In genomic region chr17:86096875-86097274, GRCm38 (mm10) we compare ENCODE assay signal across 26 mouse cellular contexts. TPM values are rescaled to one million over a fixed set of nuclear protein-coding genes. Genes with fewer than 3 reads are reported as not detected.
A peak's percentile ranks its signal among the peaks of the same experiment; 100 is the strongest.
DNase-seq lines count a peak whose midpoint lies in the region; ATAC-seq lines count a peak whose summit lies in the region.
"Had no signal": no experiment of that assay in that cellular context is flagged by ENCODE, and none has a peak within 500 bp of the region (broad histone marks: within the 10 kb centered on the region; RNA-seq: fewer than 3 reads in every experiment).

No protein-coding gene starts in this region.

- no peak for ATAC-seq in kidney, embryonic 14.5 days (ENCODE audit: low FRiP score, low TSS enrichment)
- ATAC-seq: activated CD4-positive, CD25-positive, alpha-beta regulatory T cell, adult 4 months; forebrain, embryonic 15.5 days; hindbrain, embryonic 16.5 days; Patski had no signal

- H3K27me3 ChIP-seq in kidney, embryonic 14.5 days (ENCODE audit: control insufficient read depth, insufficient read depth, low read length), result no peaks in the 10 kb centered on the region
- H3K27me3 ChIP-seq: CH12.LX; embryonic facial prominence, embryonic 15.5 days; forebrain, embryonic 15.5 days; hindbrain, embryonic 12.5 days; Patski had no signal

- H3K4me1 ChIP-seq in kidney, embryonic 14.5 days (ENCODE audit: control insufficient read depth, insufficient read depth, low read length), result no peaks in the 10 kb centered on the region
- H3K4me1 ChIP-seq: embryonic facial prominence, embryonic 15.5 days; forebrain, embryonic 15.5 days; hindbrain, embryonic 12.5 days had no signal

- no peak overlapping the region for H3K9ac ChIP-seq in kidney, embryonic 14.5 days (ENCODE audit: low read depth, low read length)
- H3K9ac ChIP-seq: embryonic facial prominence, embryonic 15.5 days; forebrain, embryonic 15.5 days; hindbrain, embryonic 12.5 days had no signal

- no peaks in the 10 kb centered on the region for H3K9me3 ChIP-seq in kidney, embryonic 14.5 days (ENCODE audit: control insufficient read depth, low read length)
- H3K9me3 ChIP-seq: embryonic facial prominence, embryonic 15.5 days; forebrain, embryonic 10.5 days; forebrain, embryonic 15.5 days; heart, embryonic 10.5 days; hindbrain, embryonic 12.5 days had no signal

- intact Hi-C loops in left cerebral cortex, postnatal 36 days (cut with DNase I), result no loop called here

- peaks cover 12% of the 10 kb centered on the region; the same call in 1 of the 2 replicates for H3K36me3 ChIP-seq in kidney, embryonic 14.5 days (ENCODE audit: control insufficient read depth, insufficient read depth, low read length)

- H3K27ac ChIP-seq in kidney, embryonic 14.5 days (ENCODE audit: low read depth, low read length), result no peak overlapping the region
- H3K27ac ChIP-seq: embryonic facial prominence, embryonic 15.5 days; forebrain, embryonic 10.5 days; forebrain, embryonic 15.5 days; heart, embryonic 10.5 days; hindbrain, embryonic 12.5 days had no signal

- 83% methylated on average over 2 of the region's 2 CpGs for WGBS in kidney, embryonic 14.5 days

- H3K4me2 ChIP-seq in kidney, embryonic 14.5 days (replicated peaks; ENCODE audit: low read depth, low read length), result no peak overlapping the region
- H3K4me2 ChIP-seq: embryonic facial prominence, embryonic 15.5 days; forebrain, embryonic 15.5 days; hindbrain, embryonic 12.5 days had no signal

- DNase-seq in left cerebral cortex, adult 18-20 months (ENCODE audit: low spot score in 2 of 2), result peak; percentile 12 to 24
- no peak for DNase-seq in left cerebral cortex, postnatal 36 days (ENCODE audit: low spot score in 2 of 2)
- DNase-seq in right cerebral cortex, adult 18-20 months, result peak; percentile 24
- no peak for DNase-seq in right cerebral cortex, postnatal 4 days
- DNase-seq in c-Kit-positive CD71-positive TER-119-positive erythroid progenitor cells, embryonic 14.5 days (ENCODE audit: low spot score), result peak; percentile 9
- DNase-seq in telencephalon, adult 2 months (ENCODE audit: low read depth, low spot score), result peak; percentile 56
- DNase-seq: adrenal gland, postnatal 14 days; cerebellum, adult 11 months; cerebellum, adult 8-10 months; cerebellum, postnatal 14 days; embryo, embryonic 11 days; gastrocnemius, postnatal 36 days; heart, adult 11 months; heart, postnatal 10 days; heart, postnatal 4 days had no signal

- no peak overlapping the region for H3K4me3 ChIP-seq in kidney, embryonic 14.5 days (ENCODE audit: low read length)
- H3K4me3 ChIP-seq: embryonic facial prominence, embryonic 15.5 days; erythroblast, embryonic 14.5 days; forebrain, embryonic 10.5 days; forebrain, embryonic 15.5 days; heart, embryonic 10.5 days; hindbrain, embryonic 12.5 days had no signal

RNA-seq across cellular contexts. Expression of gene Srbd1, which starts 48.1 kb away (rescaled TPM):
- 10 to 100 TPM; 14.7 to 15.9 TPM for total RNA-seq in left cerebral cortex, adult 18-20 months (2021)
- 10 to 100 TPM; 13.4 to 16.5 TPM for total RNA-seq in left cerebral cortex, postnatal 36 days (2021)
- polyA plus RNA-seq in kidney, embryonic 14.5 days (2014; fragmentation: Nextera tagmentation; extraction: Ambion mirVana), result 11.6 and 12.7 TPM in 2 replicates

Comparison
In these comparisons a context has a peak if more than half of its experiments do, and no peak if none do; other contexts are left out.
1. DNase-seq: peak in left cerebral cortex, adult 18-20 months (2 of 2), right cerebral cortex, adult 18-20 months (single experiment), c-Kit-positive CD71-positive TER-119-positive erythroid progenitor cells, embryonic 14.5 days (single experiment) and telencephalon, adult 2 months (single experiment); none in left cerebral cortex, postnatal 36 days (0 of 2) and right cerebral cortex, postnatal 4 days (single experiment).